Mouse (Mus musculus) hindbrain, embryonic 13.5 days (tissue): Measurements from ENCODE around the gene Atp2c2. TPM values are rescaled to one million over a fixed set of nuclear protein-coding genes. Genes with fewer than 3 reads are reported as not detected.

Source experiments
- ATAC-seq: fragments of 200-750 bp; cut with Nextera tagmentation; 2 replicates; pipeline ENCODE4 v1.8.0; 2017; ENCODE audit warnings: moderate TSS enrichment; ENCODE audit not compliant: low FRiP score
- H3K27ac ChIP-seq: fragments of 300-500 bp; sonication (generic); 2 replicates; pipeline ENCODE4 v1.5.1; 2015; ENCODE audit warnings: inconsistent platforms, mild to moderate bottlenecking, moderate library complexity
- H3K27me3 ChIP-seq: fragments of 300-500 bp; sonication (generic); 2 replicates; pipeline ENCODE4 v1.6.1; 2015; ENCODE audit warnings: mild to moderate bottlenecking, inconsistent platforms
- H3K36me3 ChIP-seq: fragments of 300-500 bp; sonication (generic); 2 replicates; pipeline ENCODE4 v1.6.1; 2015; ENCODE audit warnings: mild to moderate bottlenecking, inconsistent platforms
- H3K4me1 ChIP-seq: fragments of 300-500 bp; sonication (generic); replicated peaks from 2 replicates; pipeline ENCODE4 v1.6.1; 2015; ENCODE audit warnings: inconsistent platforms
- H3K4me2 ChIP-seq: fragments of 300-500 bp; sonication (generic); 2 replicates; pipeline ENCODE4 v1.6.1; 2015; ENCODE audit warnings: inconsistent platforms, mild to moderate bottlenecking, moderate library complexity
- H3K4me3 ChIP-seq: fragments of 300-500 bp; sonication (generic); 2 replicates; pipeline ENCODE4 v1.5.1; 2015; ENCODE audit warnings: mild to moderate bottlenecking, inconsistent platforms
- H3K9ac ChIP-seq: fragments of 300-500 bp; sonication (generic); 2 replicates; pipeline ENCODE4 v1.6.1; 2015; ENCODE audit warnings: mild to moderate bottlenecking, inconsistent platforms
- H3K9me3 ChIP-seq: fragments of 300-500 bp; sonication (generic); 2 replicates; pipeline ENCODE4 v1.6.1; 2016; ENCODE audit warnings: inconsistent platforms
- WGBS: fragments of 180-500 bp; shearing (Covaris S2); methylation state at CpG from one replicate; pipeline ENCODE4 v1.1.7; 2015; 5-methylcytosine and 5-hydroxymethylcytosine counted together
- polyA plus RNA-seq: library from polyadenylated mRNA; unstranded; fragments of >200 nt; fragmentation: Nextera tagmentation; extraction: Ambion mirVana; gene quantifications from 2 replicates; pipeline ENCODE4 v1.2.1, GENCODE M21; 2015

Gene Atp2c2
- polyA plus RNA-seq, 1 experiment from 2014 or later: 0.21 TPM

DNA sequence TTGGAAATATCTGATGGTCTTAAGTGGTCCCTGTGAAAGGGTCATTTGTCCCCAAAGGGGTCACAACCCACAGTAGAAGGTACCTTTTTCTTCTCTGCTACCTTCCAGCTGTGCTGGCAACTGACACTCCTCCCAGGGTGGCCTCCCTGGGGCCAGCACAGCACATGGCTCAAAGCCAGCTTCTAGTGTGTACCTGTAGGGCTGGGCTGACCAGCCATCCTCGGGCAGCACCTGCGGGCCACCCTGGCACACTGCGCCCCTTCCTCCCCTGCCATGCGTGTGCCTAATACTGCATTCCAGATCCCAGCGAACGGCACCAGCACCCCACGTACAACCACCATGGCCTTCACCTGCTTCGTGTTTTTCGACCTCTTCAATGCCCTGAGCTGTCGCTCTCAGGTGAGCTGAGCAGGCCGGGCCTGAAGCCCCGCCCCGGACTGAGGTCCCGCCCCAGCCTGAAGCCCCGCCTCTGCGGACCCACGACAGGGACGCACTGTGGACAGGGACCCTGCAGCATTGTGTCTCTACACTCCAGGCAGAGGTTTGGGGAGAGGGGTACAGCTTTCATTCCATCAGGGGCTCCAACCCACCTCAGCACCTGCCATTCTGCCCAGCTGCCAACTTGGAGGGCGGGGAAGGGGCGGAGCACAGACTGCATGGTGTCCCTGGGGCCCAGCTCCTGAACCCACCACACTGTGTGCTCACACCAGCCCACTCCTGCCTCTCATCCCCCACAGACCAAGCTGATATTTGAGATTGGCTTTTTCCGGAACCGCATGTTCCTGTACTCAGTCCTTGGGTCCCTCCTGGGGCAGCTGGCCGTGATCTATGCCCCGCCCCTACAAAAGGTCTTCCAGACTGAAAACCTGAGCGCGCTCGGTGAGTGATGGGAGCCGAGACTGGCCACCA lies 55.7 kb downstream of the Atp2c2 start:
- Histone ChIP-seq H3K27me3 (peaks cover 15% of the 10 kb centered on the region), H3K27ac (no peak overlapping the region), H3K9me3 (no peaks in the 10 kb centered on the region), H3K9ac (peak overlapping the region; percentile 35), H3K4me1 (peaks cover 30% of the 10 kb centered on the region), H3K4me2 (peak overlapping the region; percentile 44), H3K36me3 (peaks cover 9% of the 10 kb centered on the region), H3K4me3 (no peak overlapping the region)
- 23% methylated on average over 28 of the region's 28 CpGs for WGBS
- ATAC-seq: 0 out of 2 replicates have a peak, but pooled peaks have one; percentile 40

GRCm38 (mm10) chr8:119756147-119756461 lies 56.3 kb downstream of the Atp2c2 start:
- WGBS: 66% methylated on average over 2 of the region's 2 CpGs
- Histone ChIP-seq H3K9ac (peak overlapping the region; percentile 35), H3K36me3 (peaks cover 15% of the 10 kb centered on the region), H3K9me3 (no peaks in the 10 kb centered on the region), H3K27me3 (peaks cover 15% of the 10 kb centered on the region), H3K4me1 (peaks cover 30% of the 10 kb centered on the region), H3K4me3 (no peak overlapping the region), H3K27ac (no peak overlapping the region), H3K4me2 (no peak overlapping the region)
- no peak for ATAC-seq

DNA sequence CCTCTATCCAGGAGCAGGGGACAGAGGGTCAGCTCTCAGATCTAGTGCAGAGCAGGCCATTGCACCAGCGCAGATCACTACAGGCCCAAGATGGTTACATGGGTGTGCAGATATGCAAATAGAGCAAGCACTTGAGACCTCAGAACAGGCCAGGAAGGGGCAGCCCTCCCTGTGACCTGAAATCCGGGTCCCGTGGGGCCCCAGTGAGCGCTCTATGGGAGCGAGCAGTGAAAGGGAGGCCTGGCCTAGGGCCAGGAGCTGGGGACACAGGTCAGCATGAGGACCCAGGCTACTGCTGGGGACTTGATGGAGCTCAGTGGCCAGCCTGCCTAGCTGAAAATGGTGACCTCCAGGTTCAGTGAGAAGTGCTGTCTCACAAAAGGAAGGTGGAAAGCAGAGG lies 56.7 kb downstream of the Atp2c2 start:
- Histone ChIP-seq H3K4me3 (no peak overlapping the region), H3K36me3 (peaks cover 20% of the 10 kb centered on the region), H3K27ac (no peak overlapping the region), H3K9me3 (no peaks in the 10 kb centered on the region), H3K27me3 (peaks cover 15% of the 10 kb centered on the region), H3K4me1 (peaks cover 30% of the 10 kb centered on the region), H3K9ac (no peak overlapping the region; the same call in 1 of the 2 replicates), H3K4me2 (no peak overlapping the region)
- WGBS: 54% methylated on average over 5 of the region's 5 CpGs
- ATAC-seq: no peak

DNA sequence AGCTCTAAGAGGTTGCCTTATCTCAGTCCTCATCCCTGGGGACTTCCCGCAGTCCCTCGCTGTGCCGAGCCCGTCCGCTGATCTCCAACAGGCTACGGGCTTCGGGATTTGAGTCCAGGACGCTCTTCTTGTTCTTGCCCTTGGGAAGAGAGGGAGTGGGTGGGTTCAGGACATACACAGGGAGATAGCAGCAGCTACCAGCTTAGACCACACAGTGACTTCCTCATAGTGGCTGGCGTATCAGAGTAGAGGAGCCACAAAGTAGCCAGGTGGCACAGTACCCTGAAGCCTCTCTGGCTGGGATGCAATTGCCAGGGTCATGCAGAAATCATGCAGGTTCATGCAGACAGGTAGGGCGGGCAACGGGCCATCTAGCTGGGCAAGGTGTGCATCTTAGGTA lies 61.9 kb downstream of the Atp2c2 start:
- no peak overlapping the region for H3K27ac ChIP-seq
- ATAC-seq: no peak
- peaks cover under 1% of the 10 kb centered on the region; the same call in 1 of the 2 replicates for H3K27me3 ChIP-seq
- peaks cover 9% of the 10 kb centered on the region; the same call in 1 of the 2 replicates for H3K4me1 ChIP-seq
- peaks cover 49% of the 10 kb centered on the region for H3K36me3 ChIP-seq
- H3K4me3 ChIP-seq: no peak overlapping the region
- H3K4me2 ChIP-seq: no peak overlapping the region
- H3K9ac ChIP-seq: no peak overlapping the region
- 94% methylated on average over 11 of the region's 11 CpGs for WGBS
- no peaks in the 10 kb centered on the region for H3K9me3 ChIP-seq

DNA sequence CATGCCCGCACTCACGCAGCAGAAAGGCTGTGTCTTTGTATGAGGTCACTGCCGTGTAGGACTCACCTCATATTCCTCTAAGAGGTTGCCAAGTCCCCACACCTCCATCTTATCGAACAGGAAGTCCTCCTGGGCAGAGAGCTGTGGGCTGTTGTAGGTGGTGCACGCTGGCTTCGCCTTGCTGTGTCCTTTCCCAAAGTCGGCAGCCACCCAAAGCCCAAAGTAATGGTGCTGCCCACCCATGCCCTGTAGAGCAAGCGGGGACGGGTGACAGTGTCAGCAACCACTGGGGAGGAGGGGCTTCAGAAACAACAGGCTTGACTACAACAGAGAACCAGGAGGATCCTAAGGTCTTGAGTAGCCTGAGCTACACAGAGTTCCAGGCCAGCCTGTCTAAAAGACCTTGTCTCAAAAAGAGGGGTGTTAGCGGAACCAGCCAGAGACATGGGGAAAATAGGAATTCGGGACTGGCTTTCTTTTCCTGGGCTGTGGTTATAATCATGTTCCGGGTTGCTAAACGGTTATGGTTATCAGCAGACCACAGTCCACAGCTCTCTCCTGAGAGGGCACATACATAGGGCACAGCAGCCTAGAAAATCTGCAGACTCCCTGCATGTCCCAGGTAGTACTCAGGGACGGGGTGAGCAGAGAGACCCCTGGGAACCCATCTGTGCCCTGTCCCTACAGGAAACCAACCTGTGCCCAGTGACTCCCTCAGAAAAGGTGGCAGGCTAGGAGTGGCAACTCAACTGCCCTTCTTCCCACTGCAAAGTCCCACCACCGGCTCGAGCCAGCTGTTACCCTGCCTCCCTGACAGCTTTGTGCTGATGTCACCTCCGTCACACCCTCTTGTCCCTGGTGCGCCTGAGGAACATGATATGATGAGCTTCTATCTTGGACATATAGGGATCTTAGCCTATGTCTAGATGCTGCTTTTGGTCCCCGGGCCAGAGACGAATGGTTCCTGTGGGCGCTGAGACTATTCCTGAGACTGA lies 62.7 kb downstream of the Atp2c2 start:
- H3K4me3 ChIP-seq: no peak overlapping the region
- 91% methylated on average over 21 of the region's 21 CpGs for WGBS
- peaks cover 58% of the 10 kb centered on the region for H3K36me3 ChIP-seq
- no peaks in the 10 kb centered on the region for H3K9me3 ChIP-seq
- H3K4me2 ChIP-seq: no peak overlapping the region
- H3K27me3 ChIP-seq: no peaks in the 10 kb centered on the region
- H3K4me1 ChIP-seq: 0 out of 2 replicates have a peak, but pooled peaks cover 9% of the 10 kb centered on the region
- no peak overlapping the region for H3K27ac ChIP-seq
- ATAC-seq: no peak
- H3K9ac ChIP-seq: no peak overlapping the region

- Histone ChIP-seq H3K4me3 (no peak overlapping the region), H3K4me1 (no peaks in the 10 kb centered on the region), H3K9me3 (no peaks in the 10 kb centered on the region), H3K36me3 (peaks cover 67% of the 10 kb centered on the region), H3K4me2 (no peak overlapping the region), H3K9ac (no peak overlapping the region), H3K27ac (no peak overlapping the region), H3K27me3 (no peaks in the 10 kb centered on the region)
- WGBS: 85% methylated on average over 10 of the region's 10 CpGs
- ATAC-seq: no peak
Observed at GRCm38 (mm10) chr8:119765311-119765710, 65.5 kb downstream of the Atp2c2 start.

GRCm38 (mm10) chr8:119765761-119766444 lies 66.1 kb downstream of the Atp2c2 start:
- Histone ChIP-seq H3K4me1 (no peaks in the 10 kb centered on the region), H3K9me3 (no peaks in the 10 kb centered on the region), H3K27ac (no peak overlapping the region), H3K36me3 (peaks cover 65% of the 10 kb centered on the region), H3K4me2 (no peak overlapping the region), H3K9ac (no peak overlapping the region), H3K4me3 (no peak overlapping the region), H3K27me3 (no peaks in the 10 kb centered on the region)
- no peak for ATAC-seq
- WGBS: 84% methylated on average over 22 of the region's 22 CpGs

- ATAC-seq: no peak
- H3K27me3 ChIP-seq: no peaks in the 10 kb centered on the region
- 85% methylated on average over 7 of the region's 7 CpGs for WGBS
- peak overlapping the region; percentile 83; the same call in 1 of the 2 replicates for H3K9ac ChIP-seq
- H3K4me3 ChIP-seq: no peak overlapping the region
- H3K4me2 ChIP-seq: no peak overlapping the region; the same call in none of the 2 replicates
- peaks cover 11% of the 10 kb centered on the region for H3K36me3 ChIP-seq
- peaks cover 23% of the 10 kb centered on the region for H3K4me1 ChIP-seq
- H3K27ac ChIP-seq: no peak overlapping the region
- no peaks in the 10 kb centered on the region for H3K9me3 ChIP-seq
Observed at GRCm38 (mm10) chr8:119776668-119777245, 76.9 kb downstream of the Atp2c2 start.

GRCm38 (mm10) chr8:119777765-119778164 lies 78.0 kb downstream of the Atp2c2 start:
- Histone ChIP-seq H3K27ac (peak overlapping the region; percentile 92), H3K36me3 (peaks cover 1% of the 10 kb centered on the region), H3K27me3 (no peaks in the 10 kb centered on the region), H3K4me3 (peak overlapping the region; percentile 65), H3K4me1 (peaks cover 23% of the 10 kb centered on the region), H3K4me2 (peak overlapping the region; percentile 95), H3K9me3 (no peaks in the 10 kb centered on the region), H3K9ac (peak overlapping the region; percentile 83)
- ATAC-seq: no peak; the same call in 1 of the 2 replicates
- 17% methylated on average over 7 of the region's 7 CpGs for WGBS

GRCm38 (mm10) chr8:119778263-119778662 lies 78.5 kb downstream of the Atp2c2 start, which contains the start of gene Tldc1:
TSS of gene Tldc1 (minus strand) at chr8:119778416.
- H3K4me2 ChIP-seq: peak within 1 kb of the TSS; percentile 95
- no peaks in the 10 kb centered on the region for H3K36me3 ChIP-seq
- WGBS: under 1% methylated on average over 18 of the region's 18 CpGs
- peaks cover 23% of the 10 kb centered on the region for H3K4me1 ChIP-seq
- H3K9ac ChIP-seq: peak within 1 kb of the TSS; percentile 83
- H3K9me3 ChIP-seq: no peaks in the 10 kb centered on the region
- ATAC-seq: peak; percentile 96
- H3K4me3 ChIP-seq: peak within 1 kb of the TSS; percentile 65
- no peaks in the 10 kb centered on the region for H3K27me3 ChIP-seq
- peak within 1 kb of the TSS; percentile 92 for H3K27ac ChIP-seq

DNA sequence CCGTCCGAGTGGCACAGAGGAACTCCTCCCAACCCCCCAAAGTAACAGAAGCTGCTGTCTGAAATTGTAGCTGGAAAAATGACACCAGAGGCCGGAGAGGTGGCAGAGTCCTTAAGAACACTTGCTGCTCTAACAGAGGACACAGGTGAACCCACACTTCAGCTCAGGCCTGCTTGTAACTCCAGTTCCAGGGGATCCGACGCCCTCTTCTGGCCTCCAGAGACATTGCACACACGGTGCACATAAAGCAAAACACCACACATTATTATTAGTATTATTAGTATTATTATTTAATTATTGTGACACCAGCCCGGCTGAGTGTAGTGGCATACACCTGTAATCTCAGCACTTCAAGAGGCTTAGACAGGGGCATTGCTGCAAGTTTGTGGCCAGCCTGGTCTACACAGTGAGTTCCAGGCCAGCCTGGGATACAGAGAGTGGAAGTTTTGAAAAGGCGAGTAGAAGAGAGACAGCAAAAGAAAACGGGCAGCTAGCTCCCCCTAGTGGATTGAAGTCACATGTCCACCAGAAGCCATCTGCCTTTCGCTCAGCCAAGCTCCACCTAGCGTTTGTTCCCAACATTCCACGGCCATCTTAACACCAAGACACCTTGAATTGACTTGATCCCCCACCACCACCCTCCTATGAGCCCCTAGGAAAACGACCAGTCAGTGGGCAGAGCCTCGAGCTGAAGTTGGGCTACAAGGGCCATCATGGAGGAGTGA lies 79.4 kb downstream of the Atp2c2 start:
- H3K36me3 ChIP-seq: no peaks in the 10 kb centered on the region
- H3K4me3 ChIP-seq: peak overlapping the region; percentile 65; the same call in 1 of the 2 replicates
- no peaks in the 10 kb centered on the region for H3K27me3 ChIP-seq
- H3K4me1 ChIP-seq: peaks cover 27% of the 10 kb centered on the region
- ATAC-seq: 0 out of 2 replicates have a peak, but pooled peaks have one; percentile 3
- H3K27ac ChIP-seq: peak overlapping the region; percentile 83; the same call in 1 of the 2 replicates
- H3K9me3 ChIP-seq: no peaks in the 10 kb centered on the region
- no peak overlapping the region for H3K9ac ChIP-seq
- WGBS: 28% methylated on average over 14 of the region's 14 CpGs
- H3K4me2 ChIP-seq: peak overlapping the region; percentile 95
